Mouse (Mus musculus) MEL (cell line): ENCODE measurements at regions not wholly inside any gene's neighbourhood (a gene's known extent, or its start where the extent isn't known, plus 50 kb on each side); places are given as distances from the start of the nearest gene placed in this dataset.

ENCODE experiments used
- CTCF ChIP-seq, 3 experiments: IDR thresholded peaks in 2 of 3; conservative IDR thresholded peaks in 1 of 3; 2 replicates each; pipeline ENCODE4 v1.5.1; 2011 to 2012; ENCODE audit warnings: low read length in 3 of 3, low read depth in 2 of 3, mild to moderate bottlenecking in 2 of 3, improper control_type of control experiment in 1 of 3, inconsistent platforms in 1 of 3, mixed read lengths in 1 of 3, moderate library complexity in 1 of 3; ENCODE audit not compliant: control insufficient read depth in 1 of 3, insufficient read depth in 1 of 3, poor library complexity in 1 of 3, severe bottlenecking in 1 of 3
- EP300 ChIP-seq, 2 experiments: IDR thresholded peaks; 2 replicates each; pipeline ENCODE4 v1.6.1; 2011; ENCODE audit warnings: improper control_type of control experiment in 2 of 2, low read length in 2 of 2, low read depth in 1 of 2, mild to moderate bottlenecking in 1 of 2
- POLR2A ChIP-seq, 2 experiments: IDR thresholded peaks; 2 replicates each; pipeline ENCODE4 v1.6.1; 2011 to 2012; ENCODE audit warnings: low read length in 2 of 2, mild to moderate bottlenecking in 2 of 2, control low read depth in 1 of 2, improper control_type of control experiment in 1 of 2, low read depth in 1 of 2, moderate library complexity in 1 of 2; ENCODE audit not compliant: control insufficient read depth in 1 of 2, insufficient read depth in 1 of 2, poor library complexity in 1 of 2
- SMC3 ChIP-seq: IDR thresholded peaks from 2 replicates; pipeline ENCODE4 v1.6.1; 2011; ENCODE audit warnings: low read depth, low read length, improper control_type of control experiment
- TCF12 ChIP-seq: IDR thresholded peaks from 2 replicates; pipeline ENCODE4 v1.6.1; 2014; ENCODE audit warnings: low read depth, mild to moderate bottlenecking, inconsistent platforms, low read length, improper control_type of control experiment, moderate library complexity
- UBTF ChIP-seq: IDR thresholded peaks from 2 replicates; pipeline ENCODE4 v1.6.1; 2012; ENCODE audit warnings: low read depth, mild to moderate bottlenecking, inconsistent platforms, low read length, improper control_type of control experiment, moderate library complexity, borderline replicate concordance; ENCODE audit not compliant: insufficient read depth
- USF1 ChIP-seq: IDR thresholded peaks from 2 replicates; pipeline ENCODE4 v1.6.1; 2014; ENCODE audit warnings: low read depth, mild to moderate bottlenecking, inconsistent platforms, low read length, improper control_type of control experiment, moderate library complexity
- ZC3H11A ChIP-seq: IDR thresholded peaks from 2 replicates; pipeline ENCODE4 v1.6.1; 2012; ENCODE audit warnings: low read depth, mild to moderate bottlenecking, inconsistent platforms, low read length, improper control_type of control experiment

DNA sequence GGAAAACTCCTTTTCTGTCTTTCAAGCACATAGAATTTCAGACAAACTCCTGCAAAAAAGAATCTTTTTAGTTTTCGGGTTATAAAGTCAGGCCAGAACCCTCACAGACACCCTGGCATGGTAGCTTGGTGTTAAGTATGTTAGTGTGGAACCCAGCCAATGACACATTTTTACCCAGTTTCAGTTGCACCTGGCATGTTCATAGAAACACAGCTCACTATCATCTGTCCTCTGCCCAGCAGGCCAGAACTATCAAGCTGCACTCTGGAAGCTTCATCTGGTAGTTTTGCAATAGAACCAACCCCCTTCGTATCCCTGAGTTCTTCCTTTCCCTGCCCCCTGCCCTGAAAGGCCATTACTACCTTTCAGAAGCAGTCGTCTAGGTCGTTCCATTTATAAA is 82.4 kb upstream of the Dap start:
- TF ChIP-seq POLR2A (IDR thresholded peaks at IDR 0.05; ENCODE audit: control insufficient read depth in 1 of 2, insufficient read depth in 1 of 2, low read depth in 1 of 2, low read length in 2 of 2, poor library complexity in 1 of 2), result no peak
- no peak for TF ChIP-seq ZC3H11A
- no peak for TF ChIP-seq CTCF (IDR thresholded peaks at IDR 0.05 in 2 of 3, conservative IDR thresholded peaks at IDR 0.05 in 1 of 3; ENCODE audit: control insufficient read depth in 1 of 3, insufficient read depth in 1 of 3, low read depth in 2 of 3, low read length in 3 of 3, poor library complexity in 1 of 3, severe bottlenecking in 1 of 3)
- TF ChIP-seq TCF12, result no peak
- no peak for TF ChIP-seq USF1
- TF ChIP-seq EP300 (IDR thresholded peaks at IDR 0.05; ENCODE audit: low read depth in 1 of 2, low read length in 2 of 2), result no peak
- no peak for TF ChIP-seq SMC3
- no peak for TF ChIP-seq UBTF
